Mouse (Mus musculus) C2C12 (cell line): ENCODE results near the gene Npc1l1.

Source experiments
- CTCF ChIP-seq: IDR thresholded peaks from one replicate; pipeline ENCODE4 v1.5.1; 2011; ENCODE audit not compliant: control insufficient read depth, insufficient read depth, insufficient read length
- MAX ChIP-seq: IDR thresholded peaks from one replicate; pipeline ENCODE4 v1.6.1; 2011; ENCODE audit warnings: mild to moderate bottlenecking, control low read depth
- USF1 ChIP-seq: IDR thresholded peaks from one replicate; pipeline ENCODE4 v1.6.1; 2011; ENCODE audit warnings: low read depth, mild to moderate bottlenecking, control low read depth, moderate library complexity

- no peak for TF ChIP-seq MAX
- no peak for TF ChIP-seq CTCF
- no peak for TF ChIP-seq USF1
These were observed 10.0 kb downstream of the Npc1l1 start for GRCm38 (mm10) chr11:6219967-6220366.
